Mouse (Mus musculus) liver, embryonic 12.5 days (tissue): ENCODE measurements around the gene Tex37. TPM values are rescaled to one million over a fixed set of nuclear protein-coding genes. Genes with fewer than 3 reads are reported as not detected.

Experiments used
- ATAC-seq: fragments of 200-750 bp; cut with Nextera tagmentation; 2 replicates; pipeline ENCODE4 v1.8.0; 2017; ENCODE audit warnings: moderate number of reproducible peaks, mild to moderate bottlenecking, moderate library complexity
- H3K27ac ChIP-seq: fragments of 300-500 bp; sonication (generic); 2 replicates; pipeline ENCODE4 v1.5.1; 2016; ENCODE audit warnings: mild to moderate bottlenecking
- H3K27me3 ChIP-seq: fragments of 300-500 bp; sonication (generic); replicated peaks from 2 replicates; pipeline ENCODE4 v1.6.1; 2016; ENCODE audit warnings: mild to moderate bottlenecking, moderate library complexity
- H3K36me3 ChIP-seq: fragments of 300-500 bp; sonication (generic); 2 replicates; pipeline ENCODE4 v1.6.1; 2016; ENCODE audit warnings: mild to moderate bottlenecking, moderate library complexity
- H3K4me1 ChIP-seq: fragments of 300-500 bp; sonication (generic); 2 replicates; pipeline ENCODE4 v1.6.1; 2016
- H3K4me2 ChIP-seq: fragments of 300-500 bp; sonication (generic); 2 replicates; pipeline ENCODE4 v1.6.1; 2016; ENCODE audit warnings: mild to moderate bottlenecking, moderate library complexity
- H3K4me3 ChIP-seq: fragments of 300-500 bp; sonication (generic); 2 replicates; pipeline ENCODE4 v1.5.1; 2016; ENCODE audit warnings: mild to moderate bottlenecking, moderate library complexity
- H3K9ac ChIP-seq: fragments of 300-500 bp; sonication (generic); 2 replicates; pipeline ENCODE4 v1.6.1; 2016; ENCODE audit warnings: mild to moderate bottlenecking, moderate library complexity
- H3K9me3 ChIP-seq: fragments of 300-500 bp; sonication (generic); replicated peaks from 2 replicates; pipeline ENCODE4 v1.6.1; 2016; ENCODE audit warnings: mild to moderate bottlenecking, moderate library complexity
- WGBS: fragments of 180-500 bp; shearing (Covaris S2); methylation state at CpG from one replicate; pipeline ENCODE4 v1.1.7; 2016; ENCODE audit not compliant: insufficient replicate concordance; 5-methylcytosine and 5-hydroxymethylcytosine counted together
- polyA plus RNA-seq: library from polyadenylated mRNA; unstranded; fragments of >200 nt; fragmentation: Nextera tagmentation; extraction: Ambion mirVana; gene quantifications from 2 replicates; pipeline ENCODE4 v1.2.1, GENCODE M21; 2016

Tex37 gene
- polyA plus RNA-seq, 1 experiment from 2014 or later, result not detected

GRCm38 (mm10) chr6:70874035-70874775 is 44.5 kb downstream of the Tex37 start:
- Histone ChIP-seq H3K9me3 (no peaks in the 10 kb centered on the region), H3K9ac (no peak overlapping the region), H3K27ac (no peak overlapping the region), H3K4me3 (no peak overlapping the region), H3K4me2 (no peak overlapping the region), H3K27me3 (no peaks in the 10 kb centered on the region), H3K4me1 (peaks cover 16% of the 10 kb centered on the region), H3K36me3 (peaks cover 19% of the 10 kb centered on the region)
- ATAC-seq, result no peak
- WGBS, result 62% methylated on average over 5 of the region's 5 CpGs

- Histone ChIP-seq H3K36me3 (peaks cover 5% of the 10 kb centered on the region; the same call in 1 of the 2 replicates), H3K9ac (no peak overlapping the region), H3K27me3 (no peaks in the 10 kb centered on the region), H3K4me1 (peaks cover 16% of the 10 kb centered on the region), H3K4me3 (no peak overlapping the region), H3K9me3 (no peaks in the 10 kb centered on the region), H3K27ac (no peak overlapping the region), H3K4me2 (no peak overlapping the region)
- WGBS, result 76% methylated on average over 7 of the region's 7 CpGs
- no peak for ATAC-seq
Observed at GRCm38 (mm10) chr6:70872570-70872969, 46.2 kb downstream of the Tex37 start.

DNA sequence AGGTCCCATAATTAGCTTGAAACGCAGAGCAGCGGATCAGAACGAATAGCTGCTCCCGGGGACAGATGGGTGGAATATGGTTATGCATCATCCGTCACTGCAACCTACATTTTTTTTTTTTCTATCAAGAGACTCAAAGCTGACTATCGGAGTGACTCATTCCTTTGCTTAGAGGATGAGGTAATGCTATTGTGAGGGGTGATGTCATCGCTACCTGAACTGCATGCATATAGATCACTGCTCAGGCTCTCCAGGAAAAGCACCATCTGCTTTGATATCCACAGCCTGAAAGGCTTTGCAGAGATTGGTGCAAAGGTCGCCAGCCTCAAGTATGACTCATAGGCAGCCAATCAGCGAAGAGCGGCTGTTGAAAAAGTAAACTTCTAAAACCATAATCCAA is 46.6 kb downstream of the Tex37 start:
- H3K9ac ChIP-seq, result no peak overlapping the region
- WGBS, result 77% methylated on average over 10 of the region's 10 CpGs
- H3K36me3 ChIP-seq, result peaks cover 5% of the 10 kb centered on the region; the same call in 1 of the 2 replicates
- H3K4me2 ChIP-seq, result no peak overlapping the region
- H3K4me3 ChIP-seq, result no peak overlapping the region
- H3K27me3 ChIP-seq, result no peaks in the 10 kb centered on the region
- H3K9me3 ChIP-seq, result no peaks in the 10 kb centered on the region
- H3K27ac ChIP-seq, result no peak overlapping the region
- ATAC-seq, result no peak
- H3K4me1 ChIP-seq, result peaks cover 16% of the 10 kb centered on the region

DNA sequence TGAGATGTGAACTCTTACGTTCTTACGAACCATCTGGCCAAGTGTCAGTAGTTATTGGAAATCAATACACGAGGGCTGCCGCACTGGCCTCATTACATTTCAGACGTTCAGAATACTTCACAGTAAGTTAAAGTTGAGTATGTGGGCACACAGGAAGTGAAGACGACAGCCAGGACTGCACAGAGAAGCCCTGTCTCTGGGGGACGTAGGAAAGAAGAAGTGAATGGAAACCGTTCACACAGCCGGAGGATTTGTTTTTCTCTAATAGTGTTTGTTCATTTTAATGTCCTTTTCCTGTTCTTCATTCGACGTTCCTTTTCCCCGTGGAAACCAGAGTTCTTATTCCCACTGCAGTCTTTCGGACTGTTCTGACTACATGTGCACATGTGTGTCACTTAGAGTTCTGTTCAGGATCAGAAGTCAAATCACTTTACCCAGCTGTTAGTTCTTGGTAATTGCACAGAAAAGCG is 47.2 kb downstream of the Tex37 start:
- ATAC-seq, result no peak
- no peak overlapping the region; the same call in 1 of the 2 replicates for H3K27ac ChIP-seq
- peaks cover 16% of the 10 kb centered on the region for H3K4me1 ChIP-seq
- H3K4me2 ChIP-seq, result no peak overlapping the region
- H3K4me3 ChIP-seq, result no peak overlapping the region
- H3K36me3 ChIP-seq, result 0 out of 2 replicates have a peak, but pooled peaks cover 1% of the 10 kb centered on the region
- H3K9ac ChIP-seq, result no peak overlapping the region
- H3K27me3 ChIP-seq, result no peaks in the 10 kb centered on the region
- 51% methylated on average over 14 of the region's 14 CpGs for WGBS
- no peaks in the 10 kb centered on the region for H3K9me3 ChIP-seq

GRCm38 (mm10) chr6:70867297-70867696 is 51.4 kb downstream of the Tex37 start:
- no peak overlapping the region for H3K4me2 ChIP-seq
- peaks cover 20% of the 10 kb centered on the region for H3K4me1 ChIP-seq
- no peak overlapping the region for H3K9ac ChIP-seq
- WGBS, result 83% methylated on average over 9 of the region's 9 CpGs
- H3K27me3 ChIP-seq, result no peaks in the 10 kb centered on the region
- 0 out of 2 replicates have a peak, but pooled peaks cover 2% of the 10 kb centered on the region for H3K36me3 ChIP-seq
- ATAC-seq, result no peak
- no peaks in the 10 kb centered on the region for H3K9me3 ChIP-seq
- H3K27ac ChIP-seq, result no peak overlapping the region
- H3K4me3 ChIP-seq, result no peak overlapping the region

- Histone ChIP-seq H3K9ac (no peak overlapping the region), H3K4me1 (peaks cover 20% of the 10 kb centered on the region), H3K36me3 (0 out of 2 replicates have a peak, but pooled peaks cover 2% of the 10 kb centered on the region), H3K27me3 (no peaks in the 10 kb centered on the region), H3K9me3 (no peaks in the 10 kb centered on the region), H3K4me2 (no peak overlapping the region), H3K27ac (no peak overlapping the region), H3K4me3 (no peak overlapping the region)
- no peak for ATAC-seq
- 77% methylated on average over 5 of the region's 5 CpGs for WGBS
Observed at GRCm38 (mm10) chr6:70866761-70867160, 52.0 kb downstream of the Tex37 start.

DNA sequence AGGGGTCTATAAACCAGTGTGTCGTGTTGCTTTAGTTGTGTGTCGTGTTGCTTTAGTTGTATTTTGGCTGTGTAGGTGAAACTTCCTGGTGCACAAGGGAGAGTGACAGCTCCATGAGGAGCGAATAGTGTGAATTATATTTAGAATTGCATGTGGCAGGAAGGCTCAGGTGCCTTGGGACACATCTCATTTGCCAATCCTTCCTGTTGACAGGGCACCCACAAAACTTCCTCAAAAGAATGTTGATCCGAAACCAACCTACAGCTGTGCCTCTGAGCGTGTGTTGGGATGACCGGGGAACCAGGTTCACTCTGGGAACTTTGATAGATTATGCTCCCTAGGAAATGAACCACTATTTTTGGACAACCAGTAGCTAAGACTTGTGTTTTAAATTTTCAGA is 54.4 kb downstream of the Tex37 start:
- Histone ChIP-seq H3K4me1 (peaks cover 13% of the 10 kb centered on the region), H3K4me2 (no peak overlapping the region), H3K4me3 (no peak overlapping the region), H3K27me3 (no peaks in the 10 kb centered on the region), H3K9ac (no peak overlapping the region), H3K27ac (no peak overlapping the region), H3K9me3 (no peaks in the 10 kb centered on the region), H3K36me3 (peaks cover 14% of the 10 kb centered on the region)
- ATAC-seq, result no peak
- WGBS, result 64% methylated on average over 6 of the region's 6 CpGs

Other genes starting within 250 kb of the Tex37 start
- 4.5 and 5.1 TPM in 2 replicates for gene Rpia, start 126.7 kb downstream of the Tex37 start, polyA plus RNA-seq
- 5.2 and 6.2 TPM in 2 replicates for gene Eif2ak3, start 74.4 kb downstream of the Tex37 start, polyA plus RNA-seq
- not detected in 2 replicates for gene Foxi3, start 37.6 kb upstream of the Tex37 start, polyA plus RNA-seq
- 6.4 TPM in 2 replicates for gene Thnsl2, start 225.5 kb upstream of the Tex37 start, polyA plus RNA-seq